In the genomic region with DNA sequence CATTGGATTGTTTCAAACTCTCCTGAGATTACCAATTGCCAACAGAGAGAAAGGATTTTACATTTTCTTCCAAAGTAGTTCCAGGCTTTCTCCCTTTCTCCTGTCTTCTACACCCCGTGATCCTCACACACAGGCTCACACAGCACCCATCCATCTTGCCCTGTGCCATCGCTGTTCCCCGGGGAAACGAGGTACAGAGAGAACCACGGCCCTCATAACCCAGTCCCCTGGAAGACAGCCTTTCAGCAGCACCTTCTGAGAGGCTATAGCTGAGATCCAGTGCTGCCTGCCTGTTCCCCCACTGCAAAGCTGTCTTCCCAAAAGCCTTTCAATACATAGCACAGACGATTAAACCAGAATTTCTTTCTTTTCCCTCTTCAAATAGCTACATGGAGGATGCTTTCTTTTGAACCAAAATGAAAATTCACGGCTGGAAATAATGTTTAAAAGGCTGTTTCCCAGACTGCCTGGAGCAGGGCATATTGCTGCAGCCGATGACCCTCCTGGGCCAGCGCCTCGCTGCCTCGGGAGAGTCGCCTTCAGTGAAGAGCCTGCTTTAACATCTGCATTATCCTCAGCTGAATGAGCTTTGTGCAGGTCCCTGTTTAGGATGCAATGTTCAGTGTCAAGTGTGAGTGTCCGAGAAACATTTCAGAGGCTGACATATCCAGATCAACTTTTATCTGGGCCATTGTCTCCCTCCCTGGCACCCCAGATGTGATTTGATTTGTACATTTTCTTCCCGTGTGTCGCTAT, we compare ENCODE assay signal across 18 mouse cellular contexts.
DNase-seq lines count a peak whose midpoint lies in the region; ATAC-seq lines count a peak whose summit lies in the region.
"Had no signal": no experiment of that assay in that cellular context is flagged by ENCODE, and none has a peak within 500 bp of the region (broad histone marks: within the 10 kb centered on the region; RNA-seq: fewer than 3 reads in every experiment).

No protein-coding gene starts in this region.

- ATAC-seq in heart, embryonic 13.5 days (ENCODE audit: extremely low read depth, insufficient number of reproducible peaks, low FRiP score, low TSS enrichment): no peak
- ATAC-seq in heart, embryonic 11.5 days (replicated peaks; ENCODE audit: insufficient number of reproducible peaks, low FRiP score, low TSS enrichment): no peak
- ATAC-seq in forebrain, embryonic 12.5 days (ENCODE audit: low FRiP score): no peak
- ATAC-seq in hindbrain, embryonic 16.5 days: no peak
- ATAC-seq in neural tube, embryonic 14.5 days (ENCODE audit: low read depth): peak; percentile 56; the same call in 1 of the 2 replicates
- ATAC-seq in erythroblast, adult 5-6 weeks (replicated peaks; ENCODE audit: low FRiP score, poor library complexity, severe bottlenecking): no peak
- ATAC-seq: Patski had no signal

- H3K9me3 ChIP-seq in heart, embryonic 13.5 days: no peaks in the 10 kb centered on the region
- no peaks in the 10 kb centered on the region for H3K9me3 ChIP-seq in heart, embryonic 11.5 days (replicated peaks; ENCODE audit: control insufficient read depth, low read length)
- no peaks in the 10 kb centered on the region for H3K9me3 ChIP-seq in forebrain, embryonic 12.5 days
- no peaks in the 10 kb centered on the region for H3K9me3 ChIP-seq in hindbrain, embryonic 16.5 days (ENCODE audit: control insufficient read depth, low read length)
- H3K9me3 ChIP-seq in neural tube, embryonic 14.5 days (ENCODE audit: control insufficient read depth, low read length): no peaks in the 10 kb centered on the region
- H3K9me3 ChIP-seq: embryonic facial prominence, embryonic 15.5 days; heart, embryonic 15.5 days; limb, embryonic 12.5 days; stomach, embryonic 15.5 days had no signal

- 0 out of 2 replicates have a peak overlapping the region, but pooled peaks have one; percentile 2 for H3K27ac ChIP-seq in heart, embryonic 13.5 days (replicated peaks)
- no peak overlapping the region for H3K27ac ChIP-seq in heart, embryonic 11.5 days (ENCODE audit: low read depth, low read length)
- H3K27ac ChIP-seq in forebrain, embryonic 12.5 days: 0 out of 2 replicates have a peak overlapping the region, but pooled peaks have one; percentile 43
- H3K27ac ChIP-seq in hindbrain, embryonic 16.5 days (ENCODE audit: low read depth, low read length): peak overlapping the region; percentile 42; the same call in 1 of the 2 replicates
- H3K27ac ChIP-seq in neural tube, embryonic 14.5 days (ENCODE audit: low read depth, low read length): peak overlapping the region; percentile 73
- H3K27ac ChIP-seq: embryonic facial prominence, embryonic 15.5 days; heart, embryonic 15.5 days; limb, embryonic 12.5 days; liver, embryonic 14.5 days; stomach, embryonic 15.5 days had no signal

- WGBS in heart, embryonic 13.5 days: 54% methylated on average over 15 of the region's 15 CpGs
- 58% methylated on average over 15 of the region's 15 CpGs for WGBS in heart, embryonic 11.5 days (ENCODE audit: insufficient replicate concordance)
- 57% methylated on average over 15 of the region's 15 CpGs for WGBS in forebrain, embryonic 12.5 days
- WGBS in hindbrain, embryonic 16.5 days: 35% methylated on average over 15 of the region's 15 CpGs
- 40% methylated on average over 15 of the region's 15 CpGs for WGBS in neural tube, embryonic 14.5 days

- peaks cover 54% of the 10 kb centered on the region for H3K4me1 ChIP-seq in heart, embryonic 13.5 days
- H3K4me1 ChIP-seq in heart, embryonic 11.5 days (ENCODE audit: control insufficient read depth, insufficient read depth, low read length): peaks cover 22% of the 10 kb centered on the region
- peaks cover 7% of the 10 kb centered on the region for H3K4me1 ChIP-seq in forebrain, embryonic 12.5 days
- H3K4me1 ChIP-seq in hindbrain, embryonic 16.5 days (ENCODE audit: control insufficient read depth, insufficient read depth, low read depth, low read length): peaks cover 6% of the 10 kb centered on the region
- H3K4me1 ChIP-seq in neural tube, embryonic 14.5 days (ENCODE audit: control insufficient read depth, insufficient read depth, low read length): 0 out of 2 replicates have a peak, but pooled peaks cover 4% of the 10 kb centered on the region
- H3K4me1 ChIP-seq: limb, embryonic 12.5 days; stomach, embryonic 15.5 days had no signal

- H3K36me3 ChIP-seq in heart, embryonic 13.5 days: peaks cover 42% of the 10 kb centered on the region
- H3K36me3 ChIP-seq in heart, embryonic 11.5 days (ENCODE audit: control insufficient read depth, insufficient read depth, low read length): peaks cover 6% of the 10 kb centered on the region
- H3K36me3 ChIP-seq in forebrain, embryonic 12.5 days (replicated peaks): 0 out of 2 replicates have a peak, but pooled peaks cover 5% of the 10 kb centered on the region
- peaks cover 8% of the 10 kb centered on the region; the same call in 1 of the 2 replicates for H3K36me3 ChIP-seq in hindbrain, embryonic 16.5 days (ENCODE audit: control insufficient read depth, insufficient read depth, low read length)
- H3K36me3 ChIP-seq in neural tube, embryonic 14.5 days (ENCODE audit: control insufficient read depth, insufficient read depth, low read length): no peaks in the 10 kb centered on the region; the same call in 1 of the 2 replicates
- H3K36me3 ChIP-seq: stomach, embryonic 15.5 days had no signal

- no peak for DNase-seq in testis, postnatal 14 days (ENCODE audit: low spot score)
- DNase-seq: cerebellum, adult 11 months; kidney, adult 9 months; lung, postnatal 10 days; spleen, adult 18-20 months; thymus, postnatal 36 days had no signal

- H3K27me3 ChIP-seq in heart, embryonic 13.5 days (replicated peaks): no peaks in the 10 kb centered on the region
- no peaks in the 10 kb centered on the region for H3K27me3 ChIP-seq in heart, embryonic 11.5 days (ENCODE audit: control insufficient read depth, insufficient read depth, low read length)
- H3K27me3 ChIP-seq in forebrain, embryonic 12.5 days: no peaks in the 10 kb centered on the region
- no peaks in the 10 kb centered on the region for H3K27me3 ChIP-seq in hindbrain, embryonic 16.5 days (replicated peaks; ENCODE audit: control insufficient read depth, insufficient read depth, low read length)
- H3K27me3 ChIP-seq in neural tube, embryonic 14.5 days (ENCODE audit: control insufficient read depth, insufficient read depth, low read length): no peaks in the 10 kb centered on the region
- H3K27me3 ChIP-seq: embryonic facial prominence, embryonic 15.5 days; heart, embryonic 15.5 days; limb, embryonic 12.5 days; Patski; stomach, embryonic 15.5 days had no signal

- no peak overlapping the region for H3K4me2 ChIP-seq in heart, embryonic 13.5 days
- H3K4me2 ChIP-seq in heart, embryonic 11.5 days: no peak overlapping the region
- H3K4me2 ChIP-seq in forebrain, embryonic 12.5 days: no peak overlapping the region
- H3K4me2 ChIP-seq in hindbrain, embryonic 16.5 days (ENCODE audit: low read length): no peak overlapping the region
- H3K4me2 ChIP-seq in neural tube, embryonic 14.5 days (ENCODE audit: low read depth, low read length): no peak overlapping the region
- H3K4me2 ChIP-seq: embryonic facial prominence, embryonic 15.5 days; heart, embryonic 15.5 days; limb, embryonic 12.5 days; stomach, embryonic 15.5 days had no signal

- H3K9ac ChIP-seq in heart, embryonic 13.5 days: no peak overlapping the region
- H3K9ac ChIP-seq in heart, embryonic 11.5 days (ENCODE audit: low read depth, low read length): no peak overlapping the region
- H3K9ac ChIP-seq in forebrain, embryonic 12.5 days: no peak overlapping the region
- H3K9ac ChIP-seq in hindbrain, embryonic 16.5 days (ENCODE audit: low read depth, low read length): peak overlapping the region; percentile 20; the same call in 1 of the 2 replicates
- H3K9ac ChIP-seq in neural tube, embryonic 14.5 days (replicated peaks; ENCODE audit: low read depth, low read length): no peak overlapping the region
- H3K9ac ChIP-seq: embryonic facial prominence, embryonic 15.5 days; heart, embryonic 15.5 days; limb, embryonic 12.5 days; liver, embryonic 14.5 days; stomach, embryonic 15.5 days had no signal

- no peak overlapping the region for H3K4me3 ChIP-seq in heart, embryonic 13.5 days
- no peak overlapping the region for H3K4me3 ChIP-seq in heart, embryonic 11.5 days (ENCODE audit: low read depth, low read length)
- no peak overlapping the region for H3K4me3 ChIP-seq in forebrain, embryonic 12.5 days (replicated peaks)
- H3K4me3 ChIP-seq in hindbrain, embryonic 16.5 days (ENCODE audit: low read length): no peak overlapping the region
- H3K4me3 ChIP-seq in neural tube, embryonic 14.5 days (ENCODE audit: low read depth, low read length): no peak overlapping the region
- H3K4me3 ChIP-seq: embryonic facial prominence, embryonic 15.5 days; heart, embryonic 15.5 days; limb, embryonic 12.5 days; stomach, embryonic 15.5 days had no signal
